Mouse (Mus musculus): ENCODE measurements at regions not wholly inside any gene's neighbourhood (a gene's known extent, or its start where the extent isn't known, plus 50 kb on each side); places are given as distances from the start of the nearest gene placed in this dataset.

GRCm38 (mm10) chr3:9345885-9346284 is 264.0 kb downstream of the Zfp704 start:
- WGBS, result 22% methylated on average over 9 of the region's 9 CpGs
- Histone ChIP-seq H3K9ac (replicated peaks) (0 out of 2 replicates have a peak overlapping the region, but pooled peaks have one; percentile 67), H3K27me3 (peaks cover 8% of the 10 kb centered on the region; the same call in 1 of the 2 replicates), H3K36me3 (no peaks in the 10 kb centered on the region), H3K27ac (replicated peaks) (no peak overlapping the region), H3K4me2 (replicated peaks) (peak overlapping the region; percentile 99), H3K9me3 (no peaks in the 10 kb centered on the region), H3K4me3 (peak overlapping the region; percentile 59), H3K4me1 (peaks cover 30% of the 10 kb centered on the region)
- no peak for ATAC-seq (replicated peaks)

GRCm38 (mm10) chr3:9343586-9343985 is 266.3 kb downstream of the Zfp704 start:
- no peak overlapping the region for H3K27ac ChIP-seq (replicated peaks)
- no peak for ATAC-seq (replicated peaks)
- 10% methylated on average over 4 of the region's 4 CpGs for WGBS
- H3K27me3 ChIP-seq, result peaks cover 8% of the 10 kb centered on the region; the same call in 1 of the 2 replicates
- peaks cover 36% of the 10 kb centered on the region for H3K4me1 ChIP-seq
- H3K9me3 ChIP-seq, result no peaks in the 10 kb centered on the region
- no peak overlapping the region for H3K9ac ChIP-seq (replicated peaks)
- no peaks in the 10 kb centered on the region for H3K36me3 ChIP-seq
- H3K4me3 ChIP-seq, result no peak overlapping the region
- no peak overlapping the region for H3K4me2 ChIP-seq (replicated peaks)

GRCm38 (mm10) chr3:9342167-9342566 is 267.7 kb downstream of the Zfp704 start:
- Histone ChIP-seq H3K9ac (replicated peaks) (no peak overlapping the region), H3K4me1 (peaks cover 30% of the 10 kb centered on the region), H3K27me3 (peaks cover 8% of the 10 kb centered on the region; the same call in 1 of the 2 replicates), H3K4me2 (replicated peaks) (no peak overlapping the region), H3K9me3 (no peaks in the 10 kb centered on the region), H3K36me3 (no peaks in the 10 kb centered on the region), H3K4me3 (no peak overlapping the region), H3K27ac (replicated peaks) (no peak overlapping the region)
- WGBS, result 82% methylated on average over 3 of the region's 3 CpGs
- no peak for ATAC-seq (replicated peaks)

GRCm38 (mm10) chr3:9341657-9342056 is 268.2 kb downstream of the Zfp704 start:
- Histone ChIP-seq H3K36me3 (no peaks in the 10 kb centered on the region), H3K4me3 (no peak overlapping the region), H3K9ac (replicated peaks) (no peak overlapping the region), H3K4me1 (peaks cover 26% of the 10 kb centered on the region), H3K4me2 (replicated peaks) (no peak overlapping the region), H3K27ac (replicated peaks) (no peak overlapping the region), H3K27me3 (peaks cover 8% of the 10 kb centered on the region; the same call in 1 of the 2 replicates), H3K9me3 (no peaks in the 10 kb centered on the region)
- ATAC-seq (replicated peaks), result no peak
- WGBS, result 45% methylated on average over 5 of the region's 5 CpGs

GRCm38 (mm10) chr3:9341244-9341643 is 268.6 kb downstream of the Zfp704 start:
- Histone ChIP-seq H3K4me2 (replicated peaks) (peak overlapping the region; percentile 51), H3K4me3 (no peak overlapping the region; the same call in 1 of the 2 replicates), H3K9ac (replicated peaks) (no peak overlapping the region; the same call in 1 of the 2 replicates), H3K27ac (replicated peaks) (no peak overlapping the region), H3K27me3 (peaks cover 8% of the 10 kb centered on the region; the same call in 1 of the 2 replicates), H3K9me3 (no peaks in the 10 kb centered on the region), H3K4me1 (peaks cover 21% of the 10 kb centered on the region), H3K36me3 (no peaks in the 10 kb centered on the region)
- WGBS, result 29% methylated on average over 4 of the region's 4 CpGs
- no peak for ATAC-seq (replicated peaks)

GRCm38 (mm10) chr3:9340788-9341187 is 269.1 kb downstream of the Zfp704 start:
- 3% methylated on average over 15 of the region's 15 CpGs for WGBS
- ATAC-seq (replicated peaks), result peak; percentile 73
- Histone ChIP-seq H3K4me3 (peak overlapping the region; percentile 36), H3K27ac (replicated peaks) (no peak overlapping the region), H3K4me1 (peaks cover 18% of the 10 kb centered on the region), H3K9ac (replicated peaks) (peak overlapping the region; percentile 38), H3K9me3 (no peaks in the 10 kb centered on the region), H3K4me2 (replicated peaks) (peak overlapping the region; percentile 51), H3K36me3 (no peaks in the 10 kb centered on the region), H3K27me3 (peaks cover 7% of the 10 kb centered on the region; the same call in 1 of the 2 replicates)

- H3K4me1 ChIP-seq, result peaks cover 18% of the 10 kb centered on the region
- no peak overlapping the region for H3K9ac ChIP-seq (replicated peaks)
- WGBS, result 32% methylated on average over 4 of the region's 4 CpGs
- peak overlapping the region; percentile 51 for H3K4me2 ChIP-seq (replicated peaks)
- no peak for ATAC-seq (replicated peaks)
- H3K9me3 ChIP-seq, result no peaks in the 10 kb centered on the region
- no peak overlapping the region for H3K27ac ChIP-seq (replicated peaks)
- peaks cover 4% of the 10 kb centered on the region; the same call in 1 of the 2 replicates for H3K27me3 ChIP-seq
- peak overlapping the region; percentile 36 for H3K4me3 ChIP-seq
- no peaks in the 10 kb centered on the region for H3K36me3 ChIP-seq
These were observed 269.5 kb downstream of the Zfp704 start for GRCm38 (mm10) chr3:9340344-9340743.

- WGBS, result 85% methylated on average over 4 of the region's 4 CpGs
- Histone ChIP-seq H3K4me3 (no peak overlapping the region), H3K9me3 (no peaks in the 10 kb centered on the region), H3K36me3 (no peaks in the 10 kb centered on the region), H3K27me3 (no peaks in the 10 kb centered on the region), H3K9ac (replicated peaks) (no peak overlapping the region), H3K4me1 (peaks cover 20% of the 10 kb centered on the region), H3K27ac (replicated peaks) (no peak overlapping the region), H3K4me2 (replicated peaks) (no peak overlapping the region)
- ATAC-seq (replicated peaks), result no peak
These were observed 270.2 kb downstream of the Zfp704 start for GRCm38 (mm10) chr3:9339669-9340068.

GRCm38 (mm10) chr3:9335580-9335979 is 274.3 kb downstream of the Zfp704 start:
- Histone ChIP-seq H3K4me2 (replicated peaks) (no peak overlapping the region), H3K36me3 (no peaks in the 10 kb centered on the region), H3K27me3 (no peaks in the 10 kb centered on the region), H3K4me3 (no peak overlapping the region), H3K9ac (replicated peaks) (no peak overlapping the region), H3K27ac (replicated peaks) (no peak overlapping the region), H3K9me3 (no peaks in the 10 kb centered on the region), H3K4me1 (peaks cover 13% of the 10 kb centered on the region)
- 58% methylated on average over 4 of the region's 4 CpGs for WGBS
- no peak for ATAC-seq (replicated peaks)
